Mouse (Mus musculus): ENCODE data around the gene Lamtor1. TPM values are rescaled to one million over a fixed set of nuclear protein-coding genes. Genes with fewer than 3 reads are reported as not detected.
"Not testable (repeated sequence)": the region's sequence is repeated elsewhere in the genome, so short reads cannot be mapped to it uniquely, and the experiment has no call there.

Lamtor1 gene
- polyA plus RNA-seq, 1 experiment: 219 TPM

DNA sequence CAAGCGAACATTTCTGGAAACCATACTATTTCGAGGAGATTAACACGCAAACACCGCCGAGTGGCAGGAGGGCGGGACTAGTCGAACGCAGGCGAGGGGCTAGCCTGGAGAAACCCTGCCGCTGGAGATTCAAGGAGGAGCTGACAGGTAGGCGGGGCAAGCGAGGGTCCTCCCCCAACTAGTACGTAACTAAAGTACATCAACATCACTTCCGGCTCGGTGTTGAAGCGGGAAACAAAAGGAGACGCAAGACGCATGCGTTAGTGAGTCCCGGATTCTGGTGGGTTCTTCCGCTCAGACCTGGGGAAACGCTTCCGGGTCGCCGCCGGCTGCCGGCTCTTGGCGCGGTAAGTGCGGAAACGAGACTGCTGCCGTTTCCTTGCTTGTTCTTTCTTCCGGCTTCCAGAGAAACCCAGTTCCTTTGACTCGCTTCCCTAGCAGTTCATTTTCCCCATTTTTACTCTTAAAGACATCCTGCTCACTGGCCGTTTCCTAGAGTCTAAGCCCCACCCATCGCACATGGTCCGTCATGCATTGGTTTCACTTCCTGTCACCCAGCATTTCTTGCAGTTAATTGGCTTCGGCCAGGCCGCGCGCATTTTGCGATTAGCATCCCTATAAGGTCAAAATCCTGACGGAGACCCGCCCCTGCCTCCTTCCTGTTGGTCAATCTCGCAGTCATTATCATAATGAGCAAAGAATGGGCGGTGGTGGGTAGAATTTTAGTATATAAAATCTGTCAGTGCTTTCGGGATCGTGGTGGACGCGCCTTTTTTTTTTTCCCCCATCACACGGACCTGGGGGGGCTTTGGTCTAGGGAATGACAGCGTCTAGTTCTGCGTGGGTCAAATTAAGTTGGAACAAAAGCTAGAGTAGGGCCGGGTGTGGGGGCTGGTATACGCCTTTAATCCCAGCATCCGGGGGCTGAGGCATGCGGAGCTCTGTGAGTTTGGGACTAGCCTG lies 9.3 kb upstream of the Lamtor1 start:
- Histone ChIP-seq H3K4me3 (ENCODE audit: insufficient read depth, low read length) (peak overlapping the region; percentile 78), H3K4me1 (ENCODE audit: control insufficient read depth, insufficient read depth, low read length) (peaks cover 42% of the 10 kb centered on the region), H3K27ac (ENCODE audit: insufficient read depth, low read depth, low read length) (peak overlapping the region; percentile 93)
- TF ChIP-seq POLR2A (IDR thresholded peaks at IDR 0.05; ENCODE audit: borderline replicate concordance, low read depth, low read length) (no peak), CTCF (IDR thresholded peaks at IDR 0.05; ENCODE audit: low read depth, low read length) (no peak)

DNA sequence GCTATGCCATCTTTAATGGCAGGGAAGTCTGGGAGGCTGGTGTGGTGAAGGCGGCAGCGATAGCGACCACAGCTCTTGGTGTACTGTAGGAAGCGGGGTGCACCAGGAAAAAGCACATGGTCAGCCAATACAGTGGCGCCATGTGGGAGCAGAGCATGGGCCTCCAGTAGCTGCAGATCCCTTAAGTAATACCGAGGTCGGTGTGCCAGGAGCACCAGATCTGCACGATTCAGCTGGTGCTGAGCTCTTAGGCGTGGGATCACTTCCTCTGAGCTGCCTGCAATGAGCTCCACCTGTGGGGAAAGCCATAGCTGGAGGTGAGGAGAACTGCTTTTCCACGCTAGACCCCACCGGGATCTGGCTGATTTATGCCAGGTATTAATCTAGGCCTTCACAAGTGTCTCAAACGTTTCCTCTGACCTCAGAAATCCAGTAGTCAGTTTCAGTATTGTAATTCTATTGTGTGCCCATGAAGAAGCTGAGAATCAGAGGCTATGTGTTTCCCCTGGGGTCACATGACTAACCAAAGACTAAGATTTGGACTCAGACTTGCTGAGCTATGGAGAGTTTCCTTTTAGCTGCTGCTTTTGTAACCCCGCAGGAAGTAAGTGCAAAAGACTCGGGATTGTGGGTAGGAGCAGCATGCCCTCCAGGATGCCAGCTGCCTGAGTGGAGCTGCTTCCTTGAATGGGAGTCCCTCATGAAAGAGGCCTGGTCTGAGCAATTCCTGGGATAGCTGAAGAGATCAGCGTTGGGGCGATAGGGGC lies 5.2 kb upstream of the Lamtor1 start:
- H3K27ac ChIP-seq (ENCODE audit: insufficient read depth, low read depth, low read length): peak overlapping the region; percentile 95
- H3K4me1 ChIP-seq (ENCODE audit: control insufficient read depth, insufficient read depth, low read length): peaks cover 51% of the 10 kb centered on the region
- peak overlapping the region; percentile 42 for H3K4me3 ChIP-seq (ENCODE audit: insufficient read depth, low read length)
- no peak for TF ChIP-seq POLR2A (IDR thresholded peaks at IDR 0.05; ENCODE audit: borderline replicate concordance, low read depth, low read length)
- TF ChIP-seq CTCF (IDR thresholded peaks at IDR 0.05; ENCODE audit: low read depth, low read length): no peak

DNA sequence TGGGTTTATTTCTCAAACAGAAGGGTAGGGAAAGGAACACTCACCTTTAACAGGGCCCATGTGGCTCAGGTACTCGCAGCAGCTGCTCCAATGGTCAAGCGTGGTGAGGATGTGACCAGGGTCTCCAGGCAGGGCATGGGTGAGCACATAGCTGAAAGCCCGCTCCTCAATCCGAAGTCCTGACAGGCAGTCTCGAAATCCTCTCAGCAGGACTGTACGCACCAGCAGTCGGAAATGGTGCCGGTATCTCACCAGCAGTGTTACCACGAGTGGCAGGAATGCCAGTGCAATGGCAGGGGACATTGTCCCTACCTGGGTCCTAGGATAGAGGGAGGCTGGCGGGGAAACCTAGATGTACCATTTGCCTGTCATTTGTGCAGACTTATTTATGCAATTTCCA lies 3.7 kb upstream of the Lamtor1 start:
- Histone ChIP-seq H3K4me1 (ENCODE audit: control insufficient read depth, insufficient read depth, low read length) (peaks cover 50% of the 10 kb centered on the region), H3K27ac (ENCODE audit: insufficient read depth, low read depth, low read length) (peak overlapping the region; percentile 95; the same call in 1 of the 2 replicates), H3K4me3 (ENCODE audit: insufficient read depth, low read length) (no peak overlapping the region)
- TF ChIP-seq POLR2A (IDR thresholded peaks at IDR 0.05; ENCODE audit: borderline replicate concordance, low read depth, low read length) (no peak), CTCF (IDR thresholded peaks at IDR 0.05; ENCODE audit: low read depth, low read length) (no peak)

DNA sequence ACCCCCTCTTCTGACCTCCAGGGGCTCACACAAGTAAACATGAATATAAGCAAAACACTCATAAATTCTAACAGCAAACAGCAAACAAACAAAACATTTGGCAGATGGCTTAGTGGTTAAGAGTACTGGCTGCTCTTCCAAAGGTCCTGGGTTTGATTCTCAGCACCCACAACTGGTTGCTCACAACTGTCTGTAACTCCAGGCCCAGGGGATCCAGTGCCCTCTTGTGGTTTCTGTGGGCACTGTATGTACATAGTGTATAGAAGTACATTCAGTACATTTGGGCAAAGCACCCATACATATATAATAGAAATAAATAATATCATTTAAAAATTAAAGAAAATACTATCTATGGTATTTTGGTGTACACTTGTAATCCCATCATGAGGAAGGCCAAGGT lies 2.9 kb upstream of the Lamtor1 start:
- H3K4me1 ChIP-seq (ENCODE audit: control insufficient read depth, insufficient read depth, low read length): peaks cover 46% of the 10 kb centered on the region
- no peak for TF ChIP-seq POLR2A (IDR thresholded peaks at IDR 0.05; ENCODE audit: borderline replicate concordance, low read depth, low read length)
- no peak for TF ChIP-seq CTCF (IDR thresholded peaks at IDR 0.05; ENCODE audit: low read depth, low read length)
- no peak overlapping the region for H3K4me3 ChIP-seq (ENCODE audit: insufficient read depth, low read length)
- no peak overlapping the region for H3K27ac ChIP-seq (ENCODE audit: insufficient read depth, low read depth, low read length)

DNA sequence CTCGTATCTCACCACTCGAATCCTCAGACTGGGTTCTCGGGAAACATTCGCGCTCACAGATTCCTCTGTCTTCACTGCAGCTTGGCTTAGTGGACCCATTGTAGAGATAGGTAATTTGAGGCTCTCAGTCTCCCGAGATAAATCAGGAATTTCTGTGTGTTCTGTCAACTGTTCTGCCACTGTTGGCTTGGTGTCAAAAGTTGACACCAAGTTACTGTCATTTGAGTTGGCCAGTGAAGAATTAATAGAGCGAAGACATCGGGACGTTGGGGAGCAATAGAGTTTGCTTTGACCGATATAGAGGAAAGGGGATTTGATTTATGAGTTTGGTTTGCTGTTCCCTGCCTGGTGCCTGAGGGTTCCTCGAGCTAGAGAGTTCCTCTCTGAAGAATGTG lies 580 bp downstream of the Lamtor1 start, which contains the start of gene Tomt:
Gene Tomt (minus strand): TSS at position 73 of the 395 bp plus-strand sequence.
- TF ChIP-seq POLR2A (IDR thresholded peaks at IDR 0.05; ENCODE audit: borderline replicate concordance, low read depth, low read length) (no peak), CTCF (IDR thresholded peaks at IDR 0.05; ENCODE audit: low read depth, low read length) (no peak)
- Histone ChIP-seq H3K27ac (ENCODE audit: insufficient read depth, low read depth, low read length) (peak within 1 kb of the TSS; percentile 96), H3K4me1 (ENCODE audit: control insufficient read depth, insufficient read depth, low read length) (peaks cover 31% of the 10 kb centered on the region), H3K4me3 (ENCODE audit: insufficient read depth, low read length) (peak within 1 kb of the TSS; percentile 65)

DNA sequence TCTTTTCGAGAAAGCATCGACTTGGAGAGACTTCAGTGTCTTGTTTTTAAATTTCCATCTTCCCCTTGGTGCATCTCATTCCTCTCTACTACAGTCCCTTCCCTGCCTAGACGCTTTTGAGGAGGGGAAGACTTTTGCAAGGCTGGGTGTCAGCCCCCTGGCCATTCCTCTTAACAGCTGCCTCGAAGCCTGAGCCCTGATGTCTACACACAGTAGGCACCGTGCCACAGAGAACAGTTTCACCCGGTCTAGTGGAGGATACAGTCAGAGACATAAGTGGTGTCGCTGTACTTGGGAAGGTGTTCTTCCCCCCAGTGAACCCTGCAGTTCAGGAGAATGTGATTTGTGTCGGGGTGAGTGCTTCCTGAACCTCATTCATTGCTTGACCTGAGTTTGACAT lies 992 bp downstream of the Lamtor1 start:
- no peak for TF ChIP-seq CTCF (IDR thresholded peaks at IDR 0.05; ENCODE audit: low read depth, low read length)
- Histone ChIP-seq H3K27ac (ENCODE audit: insufficient read depth, low read depth, low read length) (peak overlapping the region; percentile 96), H3K4me3 (ENCODE audit: insufficient read depth, low read length) (peak overlapping the region; percentile 65), H3K4me1 (ENCODE audit: control insufficient read depth, insufficient read depth, low read length) (peaks cover 27% of the 10 kb centered on the region)

DNA sequence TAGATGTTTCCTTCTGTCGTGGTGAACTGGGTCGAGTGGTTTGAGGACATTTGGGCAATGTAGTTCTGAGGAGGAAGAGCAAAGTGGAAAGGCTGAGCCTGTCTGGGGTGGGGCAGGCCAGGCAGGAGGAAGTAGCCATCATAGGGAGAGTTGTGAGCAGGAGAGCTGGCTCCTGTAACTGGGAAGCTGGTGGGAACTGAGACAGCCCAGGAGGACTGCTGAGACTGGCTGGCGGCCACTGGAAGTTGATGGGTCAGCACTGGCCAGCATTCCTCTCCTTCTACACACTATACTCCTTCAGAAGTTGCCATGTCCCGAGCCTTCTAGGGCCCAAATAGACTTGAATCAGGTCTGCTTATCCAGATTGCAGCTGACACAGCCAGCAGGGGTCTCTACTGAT lies 2.7 kb downstream of the Lamtor1 start:
- Histone ChIP-seq H3K4me1 (ENCODE audit: control insufficient read depth, insufficient read depth, low read length) (peaks cover 24% of the 10 kb centered on the region), H3K27ac (ENCODE audit: insufficient read depth, low read depth, low read length) (peak overlapping the region; percentile 96), H3K4me3 (ENCODE audit: insufficient read depth, low read length) (peak overlapping the region; percentile 65)
- no peak for TF ChIP-seq CTCF (IDR thresholded peaks at IDR 0.05; ENCODE audit: low read depth, low read length)
- TF ChIP-seq POLR2A (IDR thresholded peaks at IDR 0.05; ENCODE audit: borderline replicate concordance, low read depth, low read length): no peak

DNA sequence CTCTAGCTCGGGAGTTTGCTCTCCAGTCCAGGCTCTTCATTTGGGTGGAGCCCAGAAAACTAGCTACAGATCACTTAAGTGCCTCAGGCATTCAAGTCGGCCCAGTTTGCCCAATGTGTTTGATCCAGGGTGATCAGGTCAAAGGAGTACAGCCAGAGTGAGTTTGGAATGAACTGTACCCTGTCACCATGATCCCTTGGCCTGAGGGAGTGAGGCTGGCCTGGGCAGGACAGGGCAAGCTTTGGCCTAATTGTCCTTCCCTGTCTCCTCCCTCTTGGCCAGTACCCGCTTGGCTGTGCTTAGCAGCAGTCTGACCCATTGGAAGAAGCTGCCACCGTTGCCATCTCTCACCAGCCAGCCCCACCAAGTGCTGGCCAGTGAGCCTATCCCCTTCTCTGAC lies 4.4 kb downstream of the Lamtor1 start:
- H3K4me3 ChIP-seq (ENCODE audit: insufficient read depth, low read length): no peak overlapping the region
- peaks cover 18% of the 10 kb centered on the region for H3K4me1 ChIP-seq (ENCODE audit: control insufficient read depth, insufficient read depth, low read length)
- TF ChIP-seq POLR2A (IDR thresholded peaks at IDR 0.05; ENCODE audit: borderline replicate concordance, low read depth, low read length): no peak
- no peak for TF ChIP-seq CTCF (IDR thresholded peaks at IDR 0.05; ENCODE audit: low read depth, low read length)
- no peak overlapping the region for H3K27ac ChIP-seq (ENCODE audit: insufficient read depth, low read depth, low read length)

DNA sequence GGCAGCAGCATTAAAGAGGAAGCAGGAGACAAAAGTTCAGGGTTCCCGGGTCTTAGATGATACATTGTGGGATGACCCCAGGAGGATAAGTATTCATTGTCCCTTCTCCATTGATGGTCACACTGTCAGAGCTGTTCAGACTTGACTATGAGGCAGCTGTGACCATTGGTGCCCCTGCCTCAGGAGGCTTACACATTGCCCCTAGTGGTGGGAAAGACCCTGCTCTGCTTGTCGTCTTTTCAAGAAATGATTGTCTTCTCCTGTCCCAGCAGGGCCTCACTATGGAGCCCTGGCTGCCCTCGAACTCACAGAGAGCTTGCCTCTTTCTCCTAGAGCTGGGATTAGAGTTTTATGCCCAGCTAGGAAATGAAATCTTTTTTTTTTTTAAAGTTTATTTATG lies 6.3 kb downstream of the Lamtor1 start:
- TF ChIP-seq POLR2A (IDR thresholded peaks at IDR 0.05; ENCODE audit: borderline replicate concordance, low read depth, low read length) (no peak), CTCF (IDR thresholded peaks at IDR 0.05; ENCODE audit: low read depth, low read length) (no peak)
- no peak overlapping the region for H3K4me3 ChIP-seq (ENCODE audit: insufficient read depth, low read length)
- peaks cover 14% of the 10 kb centered on the region for H3K4me1 ChIP-seq (ENCODE audit: control insufficient read depth, insufficient read depth, low read length)

DNA sequence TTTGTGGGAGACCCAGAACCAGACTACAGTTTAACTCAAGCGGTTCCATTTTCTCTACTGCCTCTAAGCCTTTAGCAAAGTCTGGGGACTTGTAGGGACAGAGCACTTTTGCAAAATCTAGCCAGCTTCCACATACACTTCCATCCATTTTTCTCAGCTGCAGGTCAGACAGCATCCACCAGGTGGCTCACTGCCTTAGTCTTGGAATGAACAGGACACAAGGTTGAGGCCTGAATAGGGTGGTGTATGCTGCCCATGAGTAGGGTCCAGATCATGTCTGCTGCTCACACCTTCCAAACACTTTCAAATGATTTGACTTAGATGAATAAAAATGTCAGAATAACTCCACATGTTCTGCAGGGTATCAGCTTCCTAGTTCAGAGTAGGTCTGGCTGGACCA lies 12.4 kb downstream of the Lamtor1 start:
- Histone ChIP-seq H3K4me3 (ENCODE audit: insufficient read depth, low read length) (no peak overlapping the region), H3K4me1 (ENCODE audit: control insufficient read depth, insufficient read depth, low read length) (no peaks in the 10 kb centered on the region), H3K27ac (ENCODE audit: insufficient read depth, low read depth, low read length) (no peak overlapping the region)
- peak; percentile 63 for TF ChIP-seq CTCF (IDR thresholded peaks at IDR 0.05; ENCODE audit: low read depth, low read length)
- TF ChIP-seq POLR2A (IDR thresholded peaks at IDR 0.05; ENCODE audit: borderline replicate concordance, low read depth, low read length): no peak

More for the DNA sequence above, 6.3 kb downstream of the Lamtor1 start:
- H3K27ac ChIP-seq (ENCODE audit: insufficient read depth, low read depth, low read length): no peak overlapping the region

DNA sequence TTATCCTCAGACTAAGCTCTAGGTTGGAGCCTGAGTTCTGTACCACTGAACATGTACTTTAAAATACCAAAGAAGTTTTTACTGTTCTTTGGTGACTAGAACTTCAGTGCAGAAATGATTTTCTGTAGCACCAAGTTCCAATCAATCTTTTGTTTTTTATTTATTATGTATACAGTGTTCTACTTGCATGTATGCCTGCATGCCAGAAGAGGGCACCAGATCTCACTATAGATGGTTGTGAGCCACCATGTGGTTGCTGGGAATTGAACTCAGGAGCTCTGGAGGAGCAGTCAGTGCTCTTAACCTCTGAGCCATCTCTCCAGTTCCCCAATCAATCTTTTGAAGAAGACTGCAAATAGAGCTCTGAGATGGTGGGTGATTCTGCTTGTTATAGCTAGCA lies 20.2 kb downstream of the Lamtor1 start:
- H3K4me1 ChIP-seq (ENCODE audit: control insufficient read depth, insufficient read depth, low read length); H3K27ac ChIP-seq (ENCODE audit: insufficient read depth, low read depth, low read length); H3K4me3 ChIP-seq (ENCODE audit: insufficient read depth, low read length): not testable (repeated sequence)
